1 mouse cellular context compared by ENCODE assay signal in the genomic region with DNA sequence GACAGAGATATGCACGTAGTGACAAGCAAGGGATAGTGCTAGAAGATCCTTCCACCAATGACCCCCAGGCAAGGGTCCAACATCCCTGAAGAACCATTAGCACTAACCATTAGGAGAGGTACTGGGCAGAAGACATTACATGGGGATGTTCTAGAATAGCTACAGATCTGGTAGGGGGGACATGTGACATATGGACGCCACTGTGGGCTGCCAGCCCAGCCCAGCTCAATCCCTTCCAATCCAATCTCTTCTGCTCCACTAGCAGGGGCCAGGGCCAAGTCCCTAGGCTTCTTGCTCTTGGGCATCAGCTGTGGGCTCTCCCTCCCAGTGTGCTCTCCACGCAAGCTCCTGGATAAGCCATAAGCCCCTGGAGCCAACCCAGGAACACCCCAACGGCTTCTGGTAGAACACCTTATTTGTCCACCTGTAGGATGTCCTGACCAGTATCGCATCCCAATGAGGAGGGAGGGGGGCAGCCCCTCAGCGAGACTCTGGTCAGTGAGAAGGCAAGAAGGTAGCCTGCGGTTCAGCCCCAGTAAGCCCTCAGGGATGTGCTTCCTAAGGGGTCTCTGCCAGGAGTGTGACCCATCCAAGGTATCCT.
TF ChIP-seq lines count a peak whose summit lies in the region.

No protein-coding gene starts in this region.

TF ChIP-seq in CH12.LX, 34 proteins besides CTCF, POLR2A, EP300 and RAD21:
- TF ChIP-seq MAFK (IDR thresholded peaks at IDR 0.05; ENCODE audit: insufficient replicate concordance, low read length) (no peak), MXI1 (IDR thresholded peaks at IDR 0.05; ENCODE audit: low read depth, low read length) (0 out of 2 replicates have a peak, but pooled peaks have one; percentile 4), E2F4 (IDR thresholded peaks at IDR 0.05; ENCODE audit: insufficient replicate concordance, low read depth, low read length) (no peak)
